Mouse (Mus musculus) midbrain, embryonic 11.5 days (tissue): ENCODE measurements around the gene Gale. TPM values are rescaled to one million over a fixed set of nuclear protein-coding genes. Genes with fewer than 3 reads are reported as not detected.
A peak's percentile ranks its signal among the peaks of the same experiment; 100 is the strongest.

Experiments used
- ATAC-seq: fragments of 200-750 bp; cut with Nextera tagmentation; 2 replicates; pipeline ENCODE4 v1.8.0; 2017; ENCODE audit warnings: moderate TSS enrichment, moderate library complexity; ENCODE audit not compliant: low FRiP score
- DNase-seq: peaks from one replicate; pipeline ENCODE4 v3.0.0; 2015; ENCODE audit warnings: low spot score; ENCODE audit errors: missing footprints
- H3K27ac ChIP-seq: fragments of 300-500 bp; sonication (generic); 2 replicates; pipeline ENCODE4 v1.5.1; 2014; ENCODE audit warnings: low read depth, low read length
- H3K27me3 ChIP-seq: fragments of 300-500 bp; sonication (generic); 2 replicates; pipeline ENCODE4 v1.6.1; 2014; ENCODE audit warnings: mild to moderate bottlenecking, low read length, moderate library complexity, mixed read lengths; ENCODE audit not compliant: control insufficient read depth, insufficient read depth
- H3K36me3 ChIP-seq: fragments of 300-500 bp; sonication (generic); 2 replicates; pipeline ENCODE4 v1.6.1; 2014; ENCODE audit warnings: mild to moderate bottlenecking, low read length, moderate library complexity, mixed read lengths; ENCODE audit not compliant: control insufficient read depth, insufficient read depth
- H3K4me1 ChIP-seq: fragments of 300-500 bp; sonication (generic); 2 replicates; pipeline ENCODE4 v1.6.1; 2014; ENCODE audit warnings: low read length; ENCODE audit not compliant: control insufficient read depth, insufficient read depth
- H3K4me2 ChIP-seq: fragments of 300-500 bp; sonication (generic); 2 replicates; pipeline ENCODE4 v1.6.1; 2014; ENCODE audit warnings: mild to moderate bottlenecking, moderate library complexity
- H3K4me3 ChIP-seq: fragments of 300-500 bp; sonication (generic); 2 replicates; pipeline ENCODE4 v1.5.1; 2014; ENCODE audit warnings: low read depth, low read length
- H3K9ac ChIP-seq: fragments of 300-500 bp; sonication (generic); 2 replicates; pipeline ENCODE4 v1.6.1; 2014; ENCODE audit warnings: low read length
- H3K9me3 ChIP-seq: fragments of 300-500 bp; sonication (generic); 2 replicates; pipeline ENCODE4 v1.6.1; 2016; ENCODE audit warnings: low read length; ENCODE audit not compliant: control insufficient read depth
- WGBS: fragments of 180-500 bp; shearing (Covaris S2); extraction: QIAGEN DNeasy Blood & Tissue Kit; methylation state at CpG from one replicate; pipeline ENCODE4 v1.1.7; 2014; 5-methylcytosine and 5-hydroxymethylcytosine counted together
- polyA plus RNA-seq: library from polyadenylated mRNA; unstranded; fragments of >200 nt; fragmentation: Nextera tagmentation; extraction: Ambion mirVana; gene quantifications from 2 replicates; pipeline ENCODE4 v1.2.1, GENCODE M21; 2014

The Gale gene
- polyA plus RNA-seq, 1 experiment from 2014 or later = 27.0 TPM

DNA sequence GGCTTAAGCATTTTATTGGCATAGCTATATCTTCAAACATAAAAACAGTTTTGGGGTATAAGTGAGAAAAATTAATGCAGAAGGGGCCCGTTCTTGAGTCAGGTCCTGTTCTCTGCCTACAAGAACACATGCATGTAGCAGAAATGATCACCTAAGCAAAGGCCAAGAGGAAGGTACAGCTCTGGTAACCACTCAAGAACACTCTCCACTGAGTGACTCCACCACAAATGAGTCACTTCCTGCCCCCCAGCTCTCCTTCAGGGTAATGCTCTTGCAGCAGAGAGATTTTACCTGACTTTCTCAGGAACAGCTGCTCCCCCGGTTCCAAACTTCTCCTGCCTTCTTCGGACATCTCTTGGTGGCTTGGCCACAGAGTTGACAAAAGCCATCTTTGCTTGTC is 43.3 kb downstream of the Gale start:
- H3K4me1 ChIP-seq = no peaks in the 10 kb centered on the region
- H3K27me3 ChIP-seq = no peaks in the 10 kb centered on the region
- DNase-seq (peak; percentile 71), ATAC-seq (no peak)
- H3K9me3 ChIP-seq = no peaks in the 10 kb centered on the region
- H3K27ac ChIP-seq = no peak overlapping the region
- no peak overlapping the region for H3K9ac ChIP-seq
- H3K4me3 ChIP-seq = no peak overlapping the region
- H3K4me2 ChIP-seq = no peak overlapping the region
- WGBS = 94% methylated on average over 3 of the region's 3 CpGs
- peaks cover 47% of the 10 kb centered on the region for H3K36me3 ChIP-seq

DNA sequence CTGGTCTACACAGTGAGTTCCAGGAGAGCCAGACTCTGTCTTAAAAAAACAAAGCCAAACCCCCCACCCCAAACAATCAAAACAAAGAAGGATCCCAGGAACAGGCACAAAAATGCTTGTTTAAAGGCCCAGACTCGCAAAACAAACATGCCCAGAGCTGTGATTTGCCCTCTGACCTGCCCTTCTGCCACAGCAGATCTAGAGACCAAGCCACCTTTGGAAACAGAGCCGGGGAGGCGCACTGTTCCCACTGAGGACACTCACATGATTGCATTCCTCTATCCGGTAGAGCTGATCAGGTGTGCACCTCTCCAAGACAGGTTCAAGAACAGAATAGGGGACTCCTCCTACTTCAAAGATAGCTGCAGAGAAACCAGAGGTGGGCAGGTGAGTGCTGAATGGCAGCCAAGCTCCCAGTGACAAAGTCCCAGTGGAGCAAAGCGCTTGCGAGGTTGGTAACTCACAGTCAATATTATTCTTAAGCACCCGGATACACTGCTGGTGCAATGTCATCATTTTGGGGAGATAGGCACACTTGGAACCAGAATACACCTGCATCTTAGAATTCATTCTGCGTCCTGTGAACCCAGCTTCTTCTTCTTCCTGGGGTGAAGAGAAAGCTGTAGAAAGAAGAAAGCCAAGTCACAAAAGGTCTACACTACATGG is 45.4 kb downstream of the Gale start:
- Histone ChIP-seq H3K4me2 (no peak overlapping the region), H3K27ac (no peak overlapping the region), H3K9ac (no peak overlapping the region), H3K36me3 (peaks cover 38% of the 10 kb centered on the region), H3K9me3 (no peaks in the 10 kb centered on the region), H3K27me3 (no peaks in the 10 kb centered on the region), H3K4me3 (no peak overlapping the region), H3K4me1 (no peaks in the 10 kb centered on the region)
- ATAC-seq (no peak), DNase-seq (peak; percentile 70)
- WGBS = 88% methylated on average over 8 of the region's 8 CpGs

DNA sequence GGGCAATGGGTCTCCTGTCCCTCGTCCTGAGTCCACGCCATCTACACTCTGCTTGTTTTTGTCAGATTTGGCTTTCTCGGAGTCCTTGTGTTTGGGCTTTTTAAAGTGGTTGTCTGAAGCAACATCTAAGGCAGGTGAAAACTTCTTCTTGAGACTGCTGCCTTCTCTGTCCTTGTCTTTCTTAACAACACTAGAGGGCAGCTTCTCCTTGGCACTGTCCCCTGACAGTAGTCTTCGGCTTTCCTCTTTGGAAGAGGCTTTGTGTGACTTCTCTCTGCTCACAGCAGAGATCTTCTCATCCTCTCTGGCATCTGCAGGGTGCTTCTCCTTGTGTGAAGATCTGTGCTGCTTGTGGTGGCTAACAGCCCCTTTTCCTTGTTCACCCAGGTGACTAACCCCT is 47.1 kb downstream of the Gale start:
- H3K4me3 ChIP-seq = no peak overlapping the region
- no peaks in the 10 kb centered on the region for H3K27me3 ChIP-seq
- H3K36me3 ChIP-seq = peaks cover 32% of the 10 kb centered on the region
- no peak for ATAC-seq
- WGBS = 91% methylated on average over 4 of the region's 4 CpGs
- H3K9me3 ChIP-seq = no peaks in the 10 kb centered on the region
- H3K4me1 ChIP-seq = no peaks in the 10 kb centered on the region
- H3K9ac ChIP-seq = no peak overlapping the region
- peak; percentile 33 for DNase-seq
- H3K4me2 ChIP-seq = no peak overlapping the region
- no peak overlapping the region for H3K27ac ChIP-seq

DNA sequence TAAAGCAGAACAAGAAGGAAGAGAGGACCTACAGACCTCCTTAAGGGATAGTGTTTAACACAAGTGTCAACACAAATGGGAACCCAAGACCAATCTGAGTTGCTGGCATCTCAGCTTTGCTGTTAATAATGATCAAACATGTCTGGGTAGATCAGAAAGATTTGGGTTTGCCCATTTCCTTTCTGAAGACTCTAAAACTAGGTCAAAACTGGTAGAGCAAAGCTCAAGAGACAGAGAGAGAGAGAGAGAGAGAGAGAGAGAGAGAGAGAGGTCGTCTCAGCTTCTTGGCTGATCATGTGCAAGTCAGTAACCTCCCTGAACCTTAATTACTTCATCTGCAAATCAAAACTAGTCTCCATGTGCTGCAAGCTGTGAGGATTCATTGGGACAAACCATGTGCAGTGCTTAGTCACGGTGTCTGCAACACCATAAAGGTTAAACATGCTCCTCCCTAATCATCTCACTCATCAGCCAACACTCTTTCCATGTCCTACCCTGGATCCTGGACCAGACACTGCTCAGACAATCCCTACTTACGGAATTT is 52.6 kb downstream of the Gale start:
- H3K27ac ChIP-seq = no peak overlapping the region
- DNase-seq = no peak

More for the DNA sequence above, 52.6 kb downstream of the Gale start:
- no peak overlapping the region for H3K9ac ChIP-seq
- no peak overlapping the region for H3K4me3 ChIP-seq
- peaks cover 8% of the 10 kb centered on the region for H3K4me1 ChIP-seq
- no peak for ATAC-seq
- 82% methylated on average over 3 of the region's 3 CpGs for WGBS
- H3K9me3 ChIP-seq = no peaks in the 10 kb centered on the region
- H3K36me3 ChIP-seq = peaks cover 5% of the 10 kb centered on the region; the same call in 1 of the 2 replicates
- H3K4me2 ChIP-seq = no peak overlapping the region
- no peaks in the 10 kb centered on the region for H3K27me3 ChIP-seq

Other genes starting within 250 kb of the Gale start
- not detected in 2 replicates for gene Il22ra1, start 235.6 kb upstream of the Gale start, polyA plus RNA-seq
- 0.04 and 0.11 TPM in 2 replicates for gene Myom3, start 204.0 kb upstream of the Gale start, polyA plus RNA-seq
- gene Srsf10, start 108.0 kb upstream of the Gale start, polyA plus RNA-seq = 434 and 444 TPM in 2 replicates
- 258 and 259 TPM in 2 replicates for gene Pnrc2, start 89.9 kb upstream of the Gale start, polyA plus RNA-seq
- gene Cnr2, start 68.3 kb upstream of the Gale start, polyA plus RNA-seq = 0.41 and 0.63 TPM in 2 replicates
- 43.0 and 48.1 TPM in 2 replicates for gene Fuca1, start 43.0 kb upstream of the Gale start, polyA plus RNA-seq
- gene Hmgcl, start 17.3 kb upstream of the Gale start, polyA plus RNA-seq = 55.1 and 62.9 TPM in 2 replicates
- gene Lypla2, start 8.9 kb downstream of the Gale start, polyA plus RNA-seq = 136 and 144 TPM in 2 replicates
- 64.8 and 65.8 TPM in 2 replicates for gene Pithd1, start 23.5 kb downstream of the Gale start, polyA plus RNA-seq
- 42.8 and 43.6 TPM in 2 replicates for gene Eloa, start 58.0 kb downstream of the Gale start, polyA plus RNA-seq
- 333 and 390 TPM in 2 replicates for gene Rpl11, start 89.7 kb downstream of the Gale start, polyA plus RNA-seq
- 500 and 543 TPM in 2 replicates for gene Id3, start 179.8 kb downstream of the Gale start, polyA plus RNA-seq
- 6.8 and 8.0 TPM in 2 replicates for gene E2f2, start 208.7 kb downstream of the Gale start, polyA plus RNA-seq
- gene Asap3, start 242.6 kb downstream of the Gale start, polyA plus RNA-seq = 2.8 and 3.2 TPM in 2 replicates